Mouse (Mus musculus) layer of hippocampus, postnatal 25 days (tissue): ENCODE data around the gene Vmn1r220. TPM values are rescaled to one million over a fixed set of nuclear protein-coding genes. Genes with fewer than 3 reads are reported as not detected.
"Not testable (repeated sequence)": the region's sequence is repeated elsewhere in the genome, so short reads cannot be mapped to it uniquely, and the experiment has no call there.

ENCODE experiments used
- DNase-seq, 2 experiments: peaks; one replicate each; pipeline ENCODE4 v3.0.0; 2022; ENCODE audit warnings: mixed read lengths in 2 of 2, low spot score in 1 of 2; ENCODE audit errors: extremely low spot score in 1 of 2
- total RNA-seq, 2 experiments: library from RNA; stranded (reverse); gene quantifications; 2 replicates each; pipeline ENCODE4 v1.2.3; 2021

The Vmn1r220 gene
- not detected for total RNA-seq

DNA sequence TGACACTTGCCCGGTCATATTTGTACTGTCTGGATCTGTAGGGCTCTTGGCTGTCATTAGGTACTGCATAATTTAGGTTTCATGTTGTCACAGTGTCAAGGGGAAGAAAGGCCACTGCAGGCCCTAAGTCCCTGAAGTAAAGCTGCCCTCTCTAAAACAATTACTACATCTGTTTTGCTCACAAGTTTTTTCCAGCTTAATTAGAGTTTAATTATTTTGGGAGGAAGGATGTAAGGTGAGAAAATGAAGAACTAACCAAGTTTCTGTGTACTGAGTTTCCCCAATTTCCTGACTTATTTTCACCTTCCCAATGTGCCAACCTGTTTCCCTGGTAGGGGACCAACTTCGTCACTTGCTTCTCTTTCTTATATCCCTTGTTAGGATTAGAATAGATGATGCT is at the start of gene Vmn1r220:
TSS of gene Vmn1r220 (minus strand) at position 101 of the 400 bp plus-strand sequence.
- DNase-seq, result no peak

DNA sequence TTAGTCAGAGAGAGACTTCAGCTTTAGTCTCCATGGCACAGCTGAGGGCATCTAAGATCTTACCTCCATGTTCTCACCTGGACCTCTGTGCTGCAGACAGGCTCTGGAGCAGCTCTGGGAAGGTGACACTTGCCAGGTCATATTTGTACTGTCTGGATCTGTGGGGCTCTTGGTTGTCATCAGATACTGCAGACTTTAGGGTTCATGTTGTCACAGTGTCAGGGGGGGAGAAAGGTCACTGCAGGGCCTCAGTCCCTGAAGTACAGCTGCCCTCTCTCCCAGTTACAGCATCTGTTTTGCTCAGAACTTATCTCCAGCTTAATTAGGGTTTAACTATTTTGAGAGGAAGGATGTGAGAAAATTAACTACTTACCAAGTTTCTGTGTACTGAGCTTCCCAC is 48.1 kb upstream of the Vmn1r220 start, which contains the start of gene Vmn1r222:
TSS of gene Vmn1r222 (minus strand) at position 101 of the 400 bp plus-strand sequence.
- not testable (repeated sequence) for DNase-seq

DNA sequence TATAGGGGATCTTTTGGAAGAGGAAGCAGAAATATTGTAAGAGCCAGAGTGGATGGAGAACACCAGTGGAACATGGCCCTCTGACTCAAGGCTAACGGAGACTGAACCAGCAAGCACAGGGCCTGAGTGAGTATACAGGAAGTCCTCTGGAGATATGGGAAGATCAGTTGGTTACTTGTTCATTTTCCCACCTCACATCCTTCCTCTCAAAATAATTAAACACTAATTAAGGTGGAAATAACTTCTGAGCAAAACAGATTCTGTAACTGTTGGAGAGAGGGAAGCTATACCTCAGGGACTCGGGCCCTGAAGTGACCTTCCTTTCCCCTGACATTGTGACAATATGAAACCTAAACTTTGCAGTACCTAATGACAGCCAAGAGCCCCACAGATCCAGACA is 26.1 kb upstream of the Vmn1r220 start, which contains the start of gene Vmn1r221:
TSS of gene Vmn1r221 (plus strand) at position 301 of the 400 bp plus-strand sequence.
- not testable (repeated sequence) for DNase-seq

DNA sequence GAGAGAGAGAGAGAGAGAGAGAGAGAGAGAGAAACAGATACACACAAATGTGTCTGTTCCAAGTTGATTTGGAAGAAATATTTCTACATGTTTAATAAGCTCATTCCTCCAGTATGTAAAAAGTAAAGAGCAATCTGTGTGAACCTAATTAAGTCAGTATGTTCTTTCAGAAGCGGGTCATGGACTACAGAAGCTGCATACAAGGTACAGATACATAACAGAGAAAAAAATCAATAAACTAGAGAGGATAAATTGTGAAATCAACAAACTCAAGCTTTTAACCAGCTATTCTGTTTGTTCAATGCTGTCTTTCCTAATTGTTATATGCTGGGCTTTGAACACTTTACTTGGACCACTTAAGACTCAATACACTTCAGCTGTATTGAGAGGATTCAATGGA is 16.1 kb upstream of the Vmn1r220 start:
- DNase-seq, result not testable (repeated sequence)

- DNase-seq, result not testable (repeated sequence)
Observed at GRCm38 (mm10) chr13:23166471-23166870, 21.3 kb downstream of the Vmn1r220 start.

- no peak for DNase-seq
Observed at GRCm38 (mm10) chr13:23159012-23159411, 28.8 kb downstream of the Vmn1r220 start, which contains the start of gene Vmn1r219. Gene Vmn1r219 (plus strand): TSS chr13:23159312.

DNA sequence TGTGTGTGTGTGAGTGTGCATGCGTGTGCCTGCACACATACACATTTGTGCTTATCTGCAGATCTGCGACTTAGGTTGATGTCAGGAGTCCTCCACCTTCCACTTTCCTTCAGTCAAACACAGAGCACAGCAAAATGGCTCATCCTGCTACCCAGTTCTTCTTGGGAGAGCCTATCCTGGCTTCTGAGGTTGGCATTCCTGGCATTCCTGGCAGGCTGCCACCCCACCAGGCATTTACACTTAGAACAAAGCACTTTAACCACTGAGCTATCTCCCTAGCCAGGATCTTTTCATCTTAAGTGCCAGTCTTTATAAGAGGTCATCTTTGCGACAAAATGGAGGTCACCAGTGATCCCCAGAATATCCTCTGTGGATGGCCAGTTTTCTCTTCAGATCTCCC is 29.9 kb downstream of the Vmn1r220 start:
- DNase-seq, result no peak

GRCm38 (mm10) chr13:23138880-23139279 is 48.9 kb downstream of the Vmn1r220 start:
- peak in 1 of 2 experiments; percentile 18 for DNase-seq

DNA sequence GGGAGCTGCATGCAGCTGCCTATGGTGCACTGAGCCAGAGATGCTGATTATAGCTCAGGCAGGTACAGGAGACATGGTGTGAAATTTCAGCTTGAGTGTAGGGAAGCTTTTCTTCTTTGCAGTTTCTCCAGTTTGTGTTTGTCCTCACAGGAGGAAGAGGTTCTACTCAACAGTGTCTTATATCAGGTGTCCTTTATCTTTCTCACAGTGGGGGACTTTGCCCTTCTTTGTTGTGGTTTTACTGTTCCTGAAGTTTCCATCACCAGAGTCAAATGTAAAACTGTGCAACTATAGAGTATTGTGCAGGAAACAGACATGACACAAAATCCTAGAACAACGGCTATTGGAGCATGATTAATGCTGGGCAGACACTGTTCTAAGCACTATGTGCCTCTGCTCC is 54.3 kb downstream of the Vmn1r220 start:
- no peak for DNase-seq

GRCm38 (mm10) chr13:23133099-23133498 is 54.7 kb downstream of the Vmn1r220 start, which contains the start of gene Vmn1r218:
Gene Vmn1r218 (plus strand): TSS chr13:23133155.
- DNase-seq, result no peak

Other genes with a start within 250 kb of the Vmn1r220 start
- gene Vmn1r213, start 180.3 kb downstream of the Vmn1r220 start, total RNA-seq, result not detected
- not detected for gene Vmn1r214, start 157.6 kb downstream of the Vmn1r220 start, total RNA-seq
- not detected for gene Vmn1r215, start 120.0 kb downstream of the Vmn1r220 start, total RNA-seq
- not detected for gene Vmn1r217, start 69.7 kb downstream of the Vmn1r220 start, total RNA-seq
- gene Vmn1r218, start 54.8 kb downstream of the Vmn1r220 start, total RNA-seq, result not detected
- gene Vmn1r219, start 28.7 kb downstream of the Vmn1r220 start, total RNA-seq, result not detected
- gene Vmn1r221, start 26.2 kb upstream of the Vmn1r220 start, total RNA-seq, result not detected
- not detected for gene Vmn1r222, start 48.0 kb upstream of the Vmn1r220 start, total RNA-seq
- gene Vmn1r223, start 59.2 kb upstream of the Vmn1r220 start, total RNA-seq, result not detected
- 10 to 100 TPM; 34.3 to 40.0 TPM for gene Zfp322a, start 181.2 kb upstream of the Vmn1r220 start, total RNA-seq
- gene Abt1, start 235.9 kb upstream of the Vmn1r220 start, total RNA-seq, result 1 to 10 TPM; 8.5 to 8.9 TPM